Mouse (Mus musculus) spleen, postnatal 36 days (tissue): ENCODE results near the gene Tmem170b.

Experiments used
- DNase-seq, 2 experiments: peaks; one replicate each; pipeline ENCODE4 v3.0.0; 2022; ENCODE audit warnings: low spot score in 2 of 2, mixed read lengths in 1 of 2

The Tmem170b gene

DNA sequence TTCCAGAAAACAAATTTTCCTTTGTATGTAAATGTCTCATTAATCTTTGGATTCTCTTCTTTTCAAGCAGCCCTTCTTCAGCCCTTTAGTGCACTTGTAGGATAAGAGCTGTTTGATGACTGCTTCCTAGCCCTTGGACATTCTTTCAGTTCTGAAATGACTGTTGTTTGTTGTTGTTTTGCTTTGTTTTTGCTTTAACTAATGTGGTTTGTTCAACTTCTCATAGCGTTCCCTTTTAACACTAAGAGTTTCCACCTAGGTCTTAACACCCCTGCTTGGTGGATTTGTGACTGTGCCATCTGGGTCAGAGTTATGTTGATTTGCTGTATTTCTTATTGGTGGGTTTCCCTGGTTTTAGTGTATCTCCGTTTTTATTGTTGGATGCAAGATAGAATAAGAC, 8.8 kb downstream of the Tmem170b start:
- DNase-seq, result no peak

DNA sequence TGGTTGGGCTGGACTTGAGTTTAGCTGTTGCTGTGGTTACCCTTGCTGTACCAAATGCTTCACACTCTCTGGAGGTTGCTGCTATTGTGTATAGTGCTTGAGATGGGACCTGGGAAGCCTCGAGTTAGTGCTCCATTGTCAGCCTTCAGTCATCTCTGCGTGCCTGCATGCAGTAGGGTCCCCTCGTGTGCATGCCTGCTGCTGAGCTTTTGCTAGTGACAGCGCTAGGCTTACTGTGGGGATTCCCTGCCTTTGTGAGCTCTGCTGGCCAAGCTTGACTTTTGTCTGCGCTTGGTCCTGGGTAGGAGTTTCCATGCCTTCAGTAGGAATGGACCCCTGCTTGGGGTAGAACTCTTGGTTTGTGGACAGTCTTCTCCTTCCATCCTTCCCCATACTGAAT, 9.3 kb downstream of the Tmem170b start:
- no peak for DNase-seq

DNA sequence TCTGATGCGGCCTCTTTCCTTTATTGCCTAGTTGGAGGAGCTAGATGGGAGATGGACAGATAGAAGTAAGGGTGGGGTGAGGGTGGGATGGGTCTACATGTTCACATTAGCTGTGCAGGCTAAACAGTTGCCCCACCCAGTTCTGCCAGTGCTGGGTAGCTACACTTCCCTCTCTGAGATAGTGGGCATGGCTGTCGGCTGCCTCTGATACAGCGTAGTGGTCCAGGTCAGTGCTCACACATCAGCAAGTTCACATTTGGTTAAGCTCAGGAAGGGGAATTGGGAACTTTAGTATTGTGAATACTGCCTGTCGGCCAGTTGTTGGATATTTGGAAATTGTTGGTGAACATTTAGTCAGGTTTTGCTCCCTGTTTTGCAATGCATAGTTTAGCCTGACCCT, 13.8 kb downstream of the Tmem170b start:
- no peak for DNase-seq

DNA sequence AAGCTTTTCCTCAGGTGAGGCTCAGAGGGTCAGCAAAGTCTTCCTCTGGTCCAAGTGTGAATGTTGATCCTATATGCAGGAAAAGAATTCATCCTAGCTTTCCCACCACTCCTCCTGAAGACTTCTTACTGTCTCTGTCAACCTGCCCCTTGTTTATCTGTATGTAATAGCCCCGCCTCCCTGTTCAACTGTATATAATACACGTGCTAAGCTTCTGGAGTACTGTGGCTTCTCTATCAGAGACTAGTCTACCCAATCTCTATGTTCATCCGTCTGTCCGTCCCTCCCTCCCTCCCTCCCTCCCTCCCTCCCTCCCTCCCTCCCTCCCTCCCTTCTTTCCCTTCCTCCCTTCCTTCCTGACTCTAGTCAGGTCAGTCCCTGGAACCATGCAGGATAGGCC, 14.4 kb downstream of the Tmem170b start:
- no peak for DNase-seq

GRCm38 (mm10) chr13:41624123-41624522, 18.4 kb downstream of the Tmem170b start:
- no peak for DNase-seq

DNA sequence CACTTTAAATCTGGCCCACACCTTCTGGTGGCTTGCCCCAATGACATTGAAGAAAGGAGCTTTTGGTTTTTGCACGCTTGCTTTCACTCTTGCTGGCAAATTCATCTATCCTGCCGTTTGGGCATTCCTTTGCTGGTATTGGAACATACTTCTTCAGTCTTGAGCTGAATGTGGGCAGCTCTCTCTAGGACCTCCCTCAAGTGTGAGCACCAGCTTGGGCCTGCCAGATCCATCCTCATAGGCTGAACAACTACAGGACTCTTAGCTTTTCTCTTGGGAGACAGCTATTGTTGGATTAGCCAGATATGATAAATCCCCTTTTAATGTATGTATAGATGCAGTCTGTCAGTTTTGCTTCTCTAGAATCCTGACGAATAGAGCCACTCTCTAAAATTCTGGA, 19.5 kb downstream of the Tmem170b start:
- no peak for DNase-seq

DNA sequence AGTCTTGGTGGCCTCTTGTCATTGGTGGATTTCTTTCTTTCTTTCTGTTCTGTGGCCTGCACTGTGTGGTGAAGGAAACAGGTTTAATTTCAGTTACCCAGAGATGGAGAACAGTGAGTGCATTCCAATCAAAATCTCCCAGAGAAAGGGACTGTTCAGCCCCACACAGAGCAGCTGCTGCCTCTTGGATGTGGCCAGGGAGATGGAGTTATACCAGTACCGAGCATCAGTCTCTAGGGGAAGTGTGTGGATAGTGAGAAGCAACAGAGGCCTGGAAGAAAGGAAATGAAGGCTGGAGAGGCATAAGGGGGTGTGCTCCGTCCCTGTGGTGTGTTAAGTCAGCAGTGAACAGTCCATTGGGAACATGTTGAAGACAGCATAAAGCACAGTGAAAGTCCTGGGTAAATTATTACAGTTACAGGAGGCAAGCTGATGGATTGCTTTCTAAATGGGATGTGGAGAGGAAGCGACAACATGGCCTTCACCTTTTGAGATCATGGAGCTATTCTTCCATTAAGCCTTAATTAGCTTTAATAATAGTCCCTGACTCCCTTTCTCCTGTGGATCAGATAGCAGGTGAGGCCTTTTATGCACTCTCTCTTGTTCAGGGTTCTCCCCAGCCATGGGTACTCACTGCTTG, 21.7 kb downstream of the Tmem170b start:
- DNase-seq, result no peak

GRCm38 (mm10) chr13:41634401-41634818, 28.7 kb downstream of the Tmem170b start:
- DNase-seq, result peak; percentile 56 to 64

- no peak for DNase-seq
Observed at GRCm38 (mm10) chr13:41638083-41638482, 32.4 kb downstream of the Tmem170b start.

GRCm38 (mm10) chr13:41642851-41643250, 37.1 kb downstream of the Tmem170b start:
- peak in 1 of 2 experiments; percentile 22 for DNase-seq

- no peak for DNase-seq
Observed at GRCm38 (mm10) chr13:41643798-41644197, 38.1 kb downstream of the Tmem170b start.

DNA sequence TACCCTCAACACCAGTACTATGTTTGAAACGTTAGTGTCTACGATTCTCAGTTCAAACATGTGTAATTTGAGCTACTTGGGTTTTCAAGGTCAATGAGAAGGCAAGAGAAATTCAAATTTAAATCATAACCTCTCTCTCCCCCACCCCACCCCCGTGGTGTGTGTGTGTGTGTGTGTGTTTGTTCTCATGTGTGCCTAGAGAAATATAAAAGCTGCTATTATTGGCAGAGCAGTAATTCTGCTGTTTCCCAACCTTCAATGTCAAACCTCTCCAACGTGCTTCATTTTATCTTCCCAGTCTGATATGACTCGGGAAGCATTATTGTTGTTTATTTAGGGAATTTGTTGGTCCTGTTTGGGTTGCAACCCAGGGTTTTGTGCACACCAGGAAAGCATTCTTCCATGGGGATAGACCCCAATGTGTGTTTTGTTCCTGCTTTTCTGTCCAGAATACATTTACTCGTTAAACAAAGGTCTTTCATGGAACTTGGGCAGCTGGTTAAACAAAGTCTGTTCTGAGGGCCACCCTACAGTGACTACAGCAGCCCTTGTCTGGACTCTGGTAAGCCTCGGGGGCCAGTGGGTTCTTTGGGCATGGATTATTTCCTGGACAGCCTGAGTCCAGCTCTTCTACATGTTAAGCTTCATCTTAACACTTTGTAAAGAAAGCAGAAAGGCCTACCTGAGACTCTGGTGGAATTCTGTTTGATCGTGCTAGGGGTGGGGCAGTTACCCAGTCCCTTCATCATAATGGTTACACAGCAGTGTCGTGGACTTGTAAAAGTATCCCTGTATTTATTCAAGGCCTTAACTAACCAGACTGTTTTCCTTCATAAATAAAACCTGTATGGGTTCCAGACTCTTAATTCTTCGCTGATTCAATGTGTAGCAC, 39.1 kb downstream of the Tmem170b start:
- no peak for DNase-seq

- no peak for DNase-seq
Observed at GRCm38 (mm10) chr13:41645483-41645859, 39.8 kb downstream of the Tmem170b start.

- no peak for DNase-seq
Observed at GRCm38 (mm10) chr13:41647976-41648375, 42.3 kb downstream of the Tmem170b start.

- DNase-seq, result no peak
Observed at GRCm38 (mm10) chr13:41650665-41651064, 45.0 kb downstream of the Tmem170b start.

- no peak for DNase-seq
Observed at GRCm38 (mm10) chr13:41653791-41654190, 48.1 kb downstream of the Tmem170b start.

DNA sequence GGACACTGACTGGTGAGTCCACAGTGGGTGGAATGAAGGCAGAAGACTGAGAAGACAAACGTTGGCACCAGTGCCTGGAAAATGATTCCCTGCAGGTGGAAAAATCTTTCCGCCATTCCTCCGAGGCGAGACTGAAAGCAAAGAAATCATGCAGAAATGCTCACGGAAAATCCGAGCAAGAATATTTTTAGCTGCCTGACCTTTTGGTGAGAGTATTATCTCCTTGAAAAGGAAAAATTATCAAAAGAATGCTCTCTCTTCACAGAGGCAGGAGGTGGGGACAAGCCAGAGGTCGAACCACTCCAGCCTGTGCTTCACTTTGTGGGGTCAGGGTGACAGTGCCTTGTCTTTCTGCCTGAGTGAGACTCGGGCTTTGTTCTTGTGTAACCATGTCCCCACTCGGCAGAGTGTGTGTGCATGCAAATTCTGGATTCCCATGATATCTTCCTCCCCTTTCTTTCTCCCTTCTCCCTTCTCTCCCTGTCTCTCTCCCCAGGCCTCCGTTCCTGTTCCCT, 49.9 kb downstream of the Tmem170b start:
- no peak for DNase-seq

- no peak for DNase-seq
Observed at GRCm38 (mm10) chr13:41660052-41660793, 54.5 kb downstream of the Tmem170b start.

GRCm38 (mm10) chr13:41661116-41661515, 55.4 kb downstream of the Tmem170b start:
- no peak for DNase-seq

DNA sequence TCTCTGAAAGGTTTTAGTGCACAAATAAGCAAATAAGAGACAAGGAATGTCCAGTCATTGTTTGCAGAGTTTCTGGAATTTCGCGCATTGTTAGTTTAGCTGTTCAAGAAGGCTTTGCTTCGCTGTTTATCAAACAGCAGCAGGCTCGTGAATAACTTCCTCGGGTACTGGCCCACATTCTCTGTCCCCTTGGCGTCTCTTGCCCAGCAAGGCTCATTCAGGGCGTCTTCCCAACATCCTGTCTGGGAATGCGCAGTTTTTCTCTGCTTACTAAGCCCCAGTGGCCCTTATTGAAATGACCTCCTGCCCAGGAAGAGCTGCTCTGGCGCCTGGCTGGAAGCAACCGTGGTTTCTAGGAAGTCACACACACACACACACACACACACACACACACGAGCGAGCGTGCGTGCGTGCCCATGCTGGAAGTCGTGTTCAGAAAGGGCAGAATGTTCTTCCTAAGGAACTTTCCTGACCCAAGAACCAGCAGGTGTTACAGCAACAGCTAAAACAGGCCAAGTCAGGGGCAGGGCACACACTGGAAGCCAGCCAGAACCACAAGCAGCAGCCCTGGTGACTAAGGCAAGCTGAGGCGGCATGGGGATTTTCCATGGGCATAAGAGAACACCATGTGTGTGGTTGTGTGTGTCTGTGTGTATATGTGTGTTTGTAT, 56.8 kb downstream of the Tmem170b start:
- peak; percentile 10 to 20 for DNase-seq

- no peak for DNase-seq
Observed at GRCm38 (mm10) chr13:41663501-41664195, 57.9 kb downstream of the Tmem170b start.
